Mouse (Mus musculus): ENCODE data around the gene Plekhg5.

The Plekhg5 gene

DNA sequence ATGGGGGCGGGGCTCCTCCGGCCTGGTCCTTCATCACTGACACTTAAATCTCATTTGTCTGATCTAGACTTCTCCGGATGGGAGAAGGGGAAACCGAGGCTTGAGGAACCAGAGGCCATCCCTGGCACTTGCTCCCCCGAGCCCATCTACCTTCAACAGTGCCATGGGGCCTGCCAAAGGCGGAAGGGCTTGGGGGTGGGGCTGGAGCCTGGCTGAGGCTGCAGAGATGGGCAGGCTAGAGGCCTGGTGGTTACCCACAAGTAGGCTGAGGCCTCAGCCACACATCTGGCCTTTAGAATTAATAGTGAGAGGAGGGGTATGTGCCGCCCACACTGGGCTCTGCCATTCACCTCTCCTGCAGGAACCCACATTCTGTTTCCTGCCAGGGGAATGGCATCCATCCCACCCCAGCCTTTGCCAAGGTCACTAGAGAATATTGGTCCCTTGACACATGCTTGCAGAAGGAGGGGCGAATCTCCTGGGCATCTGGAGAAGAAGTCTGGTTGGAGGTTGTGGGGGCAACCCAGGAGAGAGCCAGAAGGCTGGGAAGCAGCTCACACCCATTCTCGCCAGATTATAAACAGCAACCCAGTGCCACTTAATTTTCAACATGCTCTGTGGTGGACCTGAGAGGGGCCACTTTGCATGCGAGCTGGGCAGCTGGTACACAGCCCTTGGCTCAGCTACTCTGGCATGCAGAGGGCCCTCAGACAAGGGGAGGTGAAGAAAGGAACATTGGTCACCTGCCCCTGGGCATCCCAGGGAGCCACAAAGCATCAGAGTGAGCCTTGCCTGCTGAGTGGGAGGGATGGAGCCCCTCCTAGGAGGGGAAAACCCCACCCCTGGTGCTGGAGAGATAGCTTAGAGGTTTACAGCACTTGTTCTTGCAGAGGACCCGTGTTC, 1.6 kb upstream of the Plekhg5 start:
- DNase-seq (ENCODE audit: low spot score): no peak

DNA sequence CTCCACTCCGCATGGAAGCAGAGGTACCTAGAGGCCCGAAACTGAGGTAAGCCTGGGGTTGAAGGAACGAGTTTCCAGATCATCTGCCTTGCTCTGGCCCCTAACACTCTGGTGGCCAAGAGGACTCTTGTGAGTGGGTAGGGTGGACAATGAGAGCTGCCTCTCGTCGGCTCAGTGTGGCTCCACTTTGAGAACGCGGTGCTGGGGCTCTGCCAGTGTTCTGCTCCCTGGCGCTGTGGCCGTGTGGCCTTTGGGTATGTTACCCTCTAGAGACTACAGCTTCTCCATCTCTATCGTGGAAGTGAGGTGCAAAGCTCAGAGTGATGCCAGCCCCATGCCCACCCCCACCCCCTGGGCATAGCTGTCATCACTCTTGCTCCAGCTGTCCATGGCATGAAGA, 357 bp downstream of the Plekhg5 start:
- no peak for DNase-seq (ENCODE audit: low spot score)

GRCm38 (mm10) chr4:152073715-152074114, 1.4 kb downstream of the Plekhg5 start:
- DNase-seq (ENCODE audit: low spot score): no peak

- DNase-seq (ENCODE audit: low spot score): no peak
Measured at GRCm38 (mm10) chr4:152074548-152074947, 2.2 kb downstream of the Plekhg5 start.

DNA sequence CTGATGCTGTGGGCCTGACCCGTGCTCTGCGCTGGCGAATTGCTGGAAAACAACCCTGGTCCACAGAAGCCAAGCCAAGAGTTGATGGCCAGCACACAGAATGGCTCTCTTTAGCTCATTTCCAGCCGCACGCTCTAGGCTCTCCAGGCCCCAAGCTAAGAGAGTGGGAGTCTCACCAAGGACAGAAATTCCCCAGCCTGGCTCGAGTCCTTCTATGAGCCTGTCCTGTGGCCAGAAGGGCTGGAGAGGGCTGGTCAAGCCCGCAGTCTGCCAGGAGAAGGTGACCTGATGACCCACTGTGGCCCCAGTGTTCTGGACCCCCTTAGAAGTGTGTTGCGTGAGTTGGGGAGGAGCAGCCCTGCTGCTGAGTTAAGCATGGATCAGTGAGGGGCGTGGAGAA, 4.9 kb downstream of the Plekhg5 start:
- DNase-seq (ENCODE audit: low spot score): no peak

- DNase-seq (ENCODE audit: low spot score): no peak
Measured at GRCm38 (mm10) chr4:152078105-152078530, 5.8 kb downstream of the Plekhg5 start.

GRCm38 (mm10) chr4:152079261-152079660, 7.0 kb downstream of the Plekhg5 start:
- DNase-seq (ENCODE audit: low spot score): no peak

DNA sequence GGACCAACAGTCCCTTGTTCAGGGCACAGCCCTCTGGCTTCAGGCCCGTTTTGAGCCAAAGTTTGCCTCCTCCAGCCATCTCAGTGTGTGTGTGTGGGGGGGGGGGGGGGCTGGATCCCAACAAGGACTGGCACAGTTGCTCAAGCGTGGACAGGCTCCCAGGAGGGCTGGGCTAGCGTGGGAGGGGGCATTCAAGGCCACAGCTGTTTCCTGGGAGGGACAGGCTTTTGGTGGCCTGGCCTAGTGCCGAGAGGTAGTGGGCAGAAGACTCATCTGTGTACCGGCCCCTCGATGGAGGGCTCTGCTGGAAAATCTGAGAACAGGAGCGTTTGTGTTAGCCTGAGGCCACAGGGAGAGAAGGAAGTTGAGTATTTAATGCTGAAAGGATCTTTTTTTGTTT, 7.6 kb downstream of the Plekhg5 start:
- peak; percentile 54 for DNase-seq (ENCODE audit: low spot score)

DNA sequence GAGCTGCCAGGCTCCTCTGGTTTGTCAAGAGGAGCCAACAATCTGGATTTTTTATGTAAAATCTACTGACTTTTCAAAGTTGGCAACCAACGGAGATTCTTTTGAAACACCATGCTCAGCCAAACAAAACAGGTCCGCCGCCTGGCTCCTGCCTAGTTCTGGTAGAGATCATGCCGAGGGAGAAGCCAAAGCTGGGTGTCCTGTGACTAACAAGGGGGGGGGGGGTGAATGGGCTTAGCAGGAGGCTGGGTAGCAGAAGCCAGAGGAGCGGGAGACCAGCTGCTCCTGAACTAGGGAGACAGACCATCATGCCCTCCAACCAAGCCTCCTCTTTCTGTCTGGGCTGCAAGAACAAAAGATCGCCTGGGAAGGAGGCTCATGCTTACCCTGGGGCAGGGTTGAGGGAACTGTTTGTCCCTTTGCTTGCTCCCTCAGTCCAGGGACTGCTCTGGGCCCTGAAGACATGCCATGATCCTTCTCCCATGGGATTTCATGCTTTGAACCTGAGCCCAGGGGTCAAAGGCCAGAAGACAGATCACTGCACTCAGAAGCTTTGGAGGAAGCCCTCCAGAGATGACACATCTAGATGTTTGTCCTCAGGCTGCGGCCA, 11.4 kb downstream of the Plekhg5 start:
- no peak for DNase-seq (ENCODE audit: low spot score)

DNA sequence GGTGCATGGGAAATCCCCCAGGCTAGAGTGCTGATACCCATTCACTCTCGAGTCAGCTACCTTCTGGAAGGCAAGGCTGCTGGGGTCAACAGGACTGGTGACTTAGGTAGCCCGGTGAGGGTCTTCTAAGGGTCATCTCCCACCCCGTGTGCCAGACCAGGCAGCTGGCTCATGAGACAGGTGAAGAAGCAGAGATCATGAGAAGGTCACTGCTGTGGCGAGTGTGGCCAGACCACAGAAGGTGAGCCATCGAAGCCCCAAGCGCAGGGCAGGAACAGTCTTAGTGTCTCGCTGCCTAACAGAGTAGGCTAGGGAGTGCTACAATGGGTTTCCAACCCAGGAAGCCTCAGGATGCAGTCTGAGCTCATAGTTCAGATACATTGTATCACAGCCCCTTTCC, 12.3 kb downstream of the Plekhg5 start:
- no peak for DNase-seq (ENCODE audit: low spot score)

DNA sequence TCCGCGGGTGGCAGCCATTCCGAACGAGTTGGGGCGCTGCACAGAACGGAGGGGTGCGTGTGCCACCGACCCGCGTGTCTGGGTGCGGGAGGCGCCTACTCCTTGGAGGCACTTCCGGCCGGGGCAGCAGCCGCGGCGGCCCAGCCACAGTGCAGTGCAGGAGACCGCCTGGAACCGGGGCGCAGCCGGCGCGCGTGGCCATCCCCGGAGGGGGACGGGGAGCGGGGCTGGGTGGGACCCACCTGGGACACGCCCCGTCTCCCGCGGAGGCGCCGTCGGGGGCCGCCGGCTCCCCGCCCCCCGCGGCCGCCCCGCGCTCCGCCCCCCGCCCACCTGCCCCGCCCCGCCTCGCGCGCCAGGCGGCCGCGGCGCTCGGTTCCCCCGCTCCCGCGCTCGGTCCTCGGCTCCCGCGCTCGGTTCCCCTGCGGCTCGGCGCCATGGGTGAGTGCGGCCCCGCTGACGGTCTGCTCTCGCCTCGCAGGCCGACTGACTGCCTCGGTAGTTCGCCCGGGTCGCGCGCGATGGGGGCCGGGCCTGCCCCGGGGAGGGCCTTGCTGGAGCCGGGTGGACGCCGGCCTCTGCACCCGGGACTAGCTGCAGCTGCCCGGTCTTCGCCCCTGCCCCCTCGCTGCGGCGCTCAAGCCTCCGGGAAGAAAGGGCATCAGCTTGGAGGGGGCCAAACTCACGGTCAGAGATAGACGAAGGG, 14.4 kb downstream of the Plekhg5 start:
- peak; percentile 61 for DNase-seq (ENCODE audit: low spot score)

DNA sequence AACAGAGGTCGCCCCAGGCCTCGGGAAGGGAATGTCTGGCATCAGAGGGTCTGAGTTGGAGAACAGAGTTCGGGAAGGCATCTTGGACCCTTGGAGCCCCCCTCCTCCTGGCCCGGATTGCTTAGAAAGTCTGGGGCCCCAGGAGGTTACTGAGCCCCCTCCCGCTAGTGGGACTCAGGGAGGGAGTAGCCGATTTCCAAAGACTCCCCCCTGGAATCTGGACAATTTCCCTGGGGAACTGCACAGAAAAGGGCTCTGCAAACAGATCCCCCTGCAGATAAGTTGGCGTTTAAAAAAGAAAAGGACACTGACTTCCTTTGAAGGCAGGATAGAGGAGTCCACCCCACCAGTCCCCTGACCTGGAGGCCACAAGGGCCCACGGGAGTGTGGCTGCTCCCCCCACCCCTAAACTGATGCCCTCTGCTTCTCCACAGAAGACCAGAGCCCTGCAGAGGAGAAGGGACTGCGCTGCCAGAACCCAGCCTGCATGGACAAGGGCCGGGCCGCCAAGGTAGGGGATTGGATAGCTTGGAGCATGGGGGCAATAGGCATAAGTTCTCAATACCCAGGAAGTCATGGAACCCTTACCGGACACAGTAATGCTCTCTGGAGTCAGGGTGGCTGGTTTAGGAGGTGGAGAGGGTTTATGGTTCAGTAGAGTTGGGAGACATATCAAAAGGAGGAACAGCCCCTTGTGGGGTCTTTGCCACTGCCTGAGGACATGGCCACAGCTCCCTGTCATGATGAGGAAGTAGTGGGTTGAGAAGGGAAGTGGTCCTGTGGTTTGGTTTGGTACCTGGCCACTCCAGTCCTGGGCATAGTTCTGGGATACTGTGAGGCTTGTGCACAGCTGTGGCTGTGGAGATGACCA, 15.1 kb downstream of the Plekhg5 start:
- no peak for DNase-seq (ENCODE audit: low spot score)

GRCm38 (mm10) chr4:152088133-152088532, 15.8 kb downstream of the Plekhg5 start:
- no peak for DNase-seq (ENCODE audit: low spot score)

- DNase-seq (ENCODE audit: low spot score): no peak
Measured at GRCm38 (mm10) chr4:152088556-152089120, 16.3 kb downstream of the Plekhg5 start.

GRCm38 (mm10) chr4:152090191-152090590, 17.9 kb downstream of the Plekhg5 start:
- DNase-seq (ENCODE audit: low spot score): no peak

- DNase-seq (ENCODE audit: low spot score): no peak
Measured at GRCm38 (mm10) chr4:152092751-152093293, 20.5 kb downstream of the Plekhg5 start.

GRCm38 (mm10) chr4:152094233-152094632, 21.9 kb downstream of the Plekhg5 start:
- DNase-seq (ENCODE audit: low spot score): no peak

DNA sequence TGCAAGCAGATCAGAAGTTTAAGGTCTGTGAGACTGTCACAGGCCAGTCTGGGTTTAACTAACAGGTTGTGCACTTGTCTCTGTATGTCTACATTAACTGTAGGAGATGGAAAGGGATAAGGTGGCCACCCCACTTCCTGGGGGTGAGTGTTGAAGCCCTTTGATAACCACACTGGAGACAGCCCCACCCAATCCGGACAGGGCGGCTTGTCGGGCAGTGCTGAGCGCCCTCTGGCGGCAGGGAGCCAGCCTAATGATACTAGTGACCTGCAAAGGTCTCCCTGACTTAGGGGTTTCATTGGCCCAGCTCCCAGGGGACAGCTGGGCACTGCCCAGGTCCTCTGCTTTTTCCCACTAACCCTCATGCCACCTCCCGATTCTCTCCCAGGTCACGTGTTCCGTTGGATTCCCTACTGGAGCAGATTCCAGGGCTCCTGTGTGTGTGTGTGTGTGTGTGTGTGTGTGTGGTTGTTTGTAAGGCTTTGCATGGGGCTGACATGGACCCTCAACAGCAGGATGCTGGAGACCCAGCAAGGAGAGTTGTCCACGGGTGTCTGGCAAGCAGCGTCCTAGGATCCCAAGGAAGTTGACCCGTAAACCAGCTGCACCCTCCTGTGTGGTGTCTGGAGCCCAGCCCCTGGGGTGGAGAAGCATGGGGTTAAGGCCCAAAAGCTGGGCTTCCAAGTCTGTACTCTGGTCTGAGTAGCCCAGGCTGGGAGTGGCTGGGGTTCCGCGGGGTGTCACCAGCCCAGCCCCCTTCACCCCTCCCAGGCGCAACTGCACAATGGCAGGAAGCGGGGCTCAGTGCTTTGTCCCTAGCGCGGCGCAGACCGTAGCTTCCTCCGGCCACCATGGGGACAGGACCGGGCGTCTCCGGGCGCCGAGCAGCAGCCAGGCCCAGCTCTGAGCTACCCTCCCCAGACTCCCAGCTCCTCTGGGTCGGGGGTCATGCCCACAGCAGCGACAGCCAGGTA, 23.9 kb downstream of the Plekhg5 start:
- no peak for DNase-seq (ENCODE audit: low spot score)

GRCm38 (mm10) chr4:152096927-152097326, 24.6 kb downstream of the Plekhg5 start:
- no peak for DNase-seq (ENCODE audit: low spot score)
